8 mouse cellular contexts compared by ENCODE assay signal in the genomic region with DNA sequence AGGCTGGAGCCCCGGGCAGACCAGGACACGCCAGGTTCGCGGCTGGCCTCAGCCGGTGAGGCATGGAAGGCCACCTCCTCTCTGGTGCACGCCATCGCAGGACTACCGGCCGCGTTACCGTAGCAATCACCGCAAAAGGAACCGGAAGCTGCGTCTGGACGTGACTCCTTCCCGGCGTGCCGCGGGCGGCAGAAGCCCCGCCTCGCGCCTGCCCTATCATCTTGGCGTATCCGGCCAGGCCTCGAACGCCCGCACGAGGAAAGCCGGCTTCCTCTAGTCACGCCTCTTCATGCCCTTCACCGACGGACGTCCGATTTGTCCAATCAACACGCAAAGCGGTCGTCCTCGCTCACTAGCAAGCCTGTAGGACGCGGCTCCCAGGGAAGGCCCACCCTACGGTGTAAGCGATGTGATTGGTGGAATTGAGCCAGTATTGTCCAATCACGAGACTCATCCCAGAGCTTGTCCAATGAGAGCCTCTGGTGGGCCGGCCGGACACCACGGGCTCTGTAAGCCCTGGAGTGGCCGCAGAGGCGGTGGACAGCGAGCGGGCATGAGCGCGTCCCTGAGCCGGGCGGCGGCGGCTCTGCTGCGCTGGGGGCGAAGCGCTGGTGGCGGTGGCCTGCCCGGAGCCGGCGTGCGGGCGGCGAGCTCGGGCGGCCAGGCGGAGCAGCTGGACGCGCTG. TPM values are rescaled to one million over a fixed set of nuclear protein-coding genes. Genes with fewer than 3 reads are reported as not detected.
DNase-seq lines count a peak whose midpoint lies in the region; ATAC-seq lines count a peak whose summit lies in the region.

A gene (plus strand): TSS at position 542 of the 685 bp plus-strand sequence.

- under 1% methylated on average over 72 of the region's 72 CpGs for WGBS in heart, embryonic 13.5 days
- under 1% methylated on average over 72 of the region's 72 CpGs for WGBS in liver, embryonic 12.5 days (ENCODE audit: insufficient replicate concordance)
- WGBS in stomach, embryonic 15.5 days, result under 1% methylated on average over 72 of the region's 72 CpGs

- H3K4me1 ChIP-seq in brown adipose tissue, adult 24 weeks (ENCODE audit: control insufficient read depth, insufficient read depth, insufficient read length, low read length), result peaks cover 8% of the 10 kb centered on the region
- peaks cover 44% of the 10 kb centered on the region for H3K4me1 ChIP-seq in heart, embryonic 13.5 days
- H3K4me1 ChIP-seq in liver, embryonic 12.5 days, result peaks cover 78% of the 10 kb centered on the region
- peaks cover 21% of the 10 kb centered on the region for H3K4me1 ChIP-seq in stomach, embryonic 15.5 days

- DNase-seq in CD4-positive, CD25-positive, alpha-beta regulatory T cell, adult 2 months (ENCODE audit: low read depth, low spot score), result peak; percentile 99
- peak; percentile 100 for DNase-seq in fat pad, adult 2 months (ENCODE audit: extremely low read depth, low read depth, low spot score)
- DNase-seq in kidney, postnatal 10 days, result peak; percentile 99
- peak; percentile 99 for DNase-seq in natural killer cell, adult 2 months (ENCODE audit: low spot score in 2 of 2)

- no peaks in the 10 kb centered on the region for H3K27me3 ChIP-seq in heart, embryonic 13.5 days (replicated peaks)
- H3K27me3 ChIP-seq in liver, embryonic 12.5 days (replicated peaks), result no peaks in the 10 kb centered on the region
- H3K27me3 ChIP-seq in stomach, embryonic 15.5 days (replicated peaks), result no peaks in the 10 kb centered on the region

- peak within 1 kb of the TSS; percentile 93 for H3K4me2 ChIP-seq in heart, embryonic 13.5 days
- peak within 1 kb of the TSS; percentile 88 for H3K4me2 ChIP-seq in liver, embryonic 12.5 days
- H3K4me2 ChIP-seq in stomach, embryonic 15.5 days, result peak within 1 kb of the TSS; percentile 89

- peaks cover 23% of the 10 kb centered on the region for H3K36me3 ChIP-seq in heart, embryonic 13.5 days
- H3K36me3 ChIP-seq in liver, embryonic 12.5 days, result peaks cover 63% of the 10 kb centered on the region
- 0 out of 2 replicates have a peak, but pooled peaks cover 7% of the 10 kb centered on the region for H3K36me3 ChIP-seq in stomach, embryonic 15.5 days

- H3K4me3 ChIP-seq in brown adipose tissue, adult 24 weeks (ENCODE audit: insufficient read depth, low read depth, low read length), result peak within 1 kb of the TSS; percentile 82
- peak within 1 kb of the TSS; percentile 90 for H3K4me3 ChIP-seq in heart, embryonic 13.5 days
- peak within 1 kb of the TSS; percentile 90 for H3K4me3 ChIP-seq in liver, embryonic 12.5 days
- peak within 1 kb of the TSS; percentile 90 for H3K4me3 ChIP-seq in stomach, embryonic 15.5 days (replicated peaks)

- peak within 1 kb of the TSS; percentile 94 for H3K9ac ChIP-seq in heart, embryonic 13.5 days
- peak within 1 kb of the TSS; percentile 96 for H3K9ac ChIP-seq in liver, embryonic 12.5 days
- peak within 1 kb of the TSS; percentile 85 for H3K9ac ChIP-seq in stomach, embryonic 15.5 days

- ATAC-seq in heart, embryonic 13.5 days (ENCODE audit: extremely low read depth, insufficient number of reproducible peaks, low FRiP score, low TSS enrichment), result peak; percentile 95
- ATAC-seq in liver, embryonic 12.5 days, result peak; percentile 88
- ATAC-seq in stomach, embryonic 15.5 days (ENCODE audit: insufficient read depth, low FRiP score, low read depth), result peak; percentile 98

- peak within 1 kb of the TSS; percentile 74 for H3K27ac ChIP-seq in brown adipose tissue, adult 24 weeks (replicated peaks; ENCODE audit: low read depth, low read length)
- peak within 1 kb of the TSS; percentile 87 for H3K27ac ChIP-seq in heart, embryonic 13.5 days (replicated peaks)
- peak within 1 kb of the TSS; percentile 100 for H3K27ac ChIP-seq in liver, embryonic 12.5 days
- H3K27ac ChIP-seq in stomach, embryonic 15.5 days, result peak within 1 kb of the TSS; percentile 82

- no peaks in the 10 kb centered on the region for H3K9me3 ChIP-seq in heart, embryonic 13.5 days
- no peaks in the 10 kb centered on the region for H3K9me3 ChIP-seq in liver, embryonic 12.5 days (replicated peaks)
- H3K9me3 ChIP-seq in stomach, embryonic 15.5 days, result no peaks in the 10 kb centered on the region

RNA-seq across cellular contexts. Expression of the gene that starts here (rescaled TPM):
- 123 and 149 TPM in 2 replicates for polyA plus RNA-seq in brown adipose tissue, adult 24 weeks (2012; ENCODE audit: insufficient read depth, insufficient read length, missing spikeins)
- 168 and 174 TPM in 2 replicates for polyA plus RNA-seq in heart, embryonic 13.5 days (2015; fragmentation: Nextera tagmentation; extraction: Ambion mirVana)
- 719 and 730 TPM in 2 replicates for polyA plus RNA-seq in liver, embryonic 12.5 days (2016; fragmentation: Nextera tagmentation; extraction: Ambion mirVana)
- polyA plus RNA-seq in stomach, embryonic 15.5 days (2015; fragmentation: Nextera tagmentation; extraction: Ambion mirVana), result 159 and 193 TPM in 2 replicates

Comparison
In these comparisons a context has a peak if more than half of its experiments do, and no peak if none do; other contexts are left out.
1. Peak in every context shown above with its lines: DNase-seq, ATAC-seq, H3K4me3 ChIP-seq and H3K27ac ChIP-seq.